Mouse (Mus musculus): ENCODE measurements around the gene Hemk1.

The Hemk1 gene

DNA sequence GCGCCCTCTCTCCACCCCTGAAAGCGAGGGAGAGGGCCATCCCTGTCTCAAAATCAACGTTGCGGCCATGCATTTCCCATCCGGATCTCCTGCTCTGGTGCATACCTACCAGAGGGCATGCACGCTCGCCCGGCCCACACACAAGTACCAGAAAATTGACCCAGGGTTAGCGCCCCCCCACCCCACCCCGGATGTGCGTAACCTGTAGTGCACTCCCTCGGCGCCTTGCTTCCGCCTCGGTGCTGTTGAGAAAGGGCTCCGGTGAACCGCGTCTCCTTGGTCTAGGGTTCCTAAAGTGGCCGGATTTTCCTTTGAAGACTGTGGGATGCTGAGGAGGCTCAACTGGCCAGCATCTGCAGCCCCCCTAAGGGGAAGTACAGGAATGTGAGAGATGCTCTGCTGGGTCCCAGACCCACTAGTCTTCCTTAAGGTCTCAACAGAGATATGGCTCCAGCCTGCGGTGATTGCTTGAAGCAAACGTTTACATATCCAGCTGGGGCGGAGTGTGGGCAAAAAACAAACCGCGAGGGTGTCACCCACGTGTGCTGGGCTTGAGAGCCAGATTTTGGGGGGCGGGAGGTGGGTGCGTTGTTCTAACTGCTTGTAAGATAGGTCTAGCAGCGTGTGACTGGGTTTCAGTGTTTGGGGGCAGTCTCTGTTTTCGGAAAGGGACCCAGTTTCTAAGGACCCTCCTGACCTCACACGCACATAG, at the start of gene Hemk1:
Gene Hemk1 (minus strand): TSS at position 179 of the 712 bp plus-strand sequence.
- in situ Hi-C loops (cut with MseI, MboI), result loop anchor here (5.0 to 10.0 kb wide), 3 partner anchors 41 to 94 kb away; partner anchors contain the start of gene Cish (in 1 of the 2)

DNA sequence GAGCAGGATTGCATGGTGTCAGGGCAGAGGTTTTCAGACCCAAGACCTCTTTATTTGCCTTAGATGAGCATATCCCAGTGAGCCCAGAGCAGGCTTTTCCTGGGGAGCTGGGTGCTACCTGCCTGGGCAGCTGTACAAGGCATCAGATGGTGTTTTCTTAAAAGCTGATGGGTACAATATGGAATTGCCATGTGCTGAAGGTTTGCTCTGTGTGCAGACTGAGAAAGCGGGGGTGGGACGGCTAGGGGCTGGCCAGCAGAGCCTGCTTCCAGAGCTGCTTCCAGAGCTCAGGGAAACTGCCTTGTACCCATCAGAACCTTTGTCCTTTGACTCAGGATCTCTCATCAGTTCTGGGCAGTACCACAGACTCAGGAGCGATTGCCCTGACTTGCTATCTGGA, 49.6 kb upstream of the Hemk1 start:
- in situ Hi-C loops (cut with MseI, MboI), result no loop called here

DNA sequence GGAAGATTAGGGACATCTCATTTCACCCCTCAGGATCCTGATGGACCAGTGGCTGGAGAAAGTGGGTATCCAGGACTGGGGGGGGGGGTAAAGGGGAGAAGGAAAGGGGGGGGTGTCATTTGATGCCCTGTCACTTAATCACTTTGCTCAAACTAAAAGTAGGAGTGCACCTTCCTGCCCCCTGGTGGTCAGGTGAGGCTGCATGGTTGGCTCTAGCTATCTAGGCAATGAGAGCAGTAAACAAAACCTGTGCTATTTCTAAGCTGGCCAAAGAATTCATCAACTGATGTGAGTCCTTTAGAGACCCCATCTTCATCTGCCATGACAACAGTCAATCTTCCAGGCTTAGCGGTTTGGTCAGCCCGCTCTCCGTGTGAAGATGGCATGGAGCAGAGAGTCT, 48.6 kb upstream of the Hemk1 start:
- in situ Hi-C loops (cut with MseI, MboI), result no loop called here

DNA sequence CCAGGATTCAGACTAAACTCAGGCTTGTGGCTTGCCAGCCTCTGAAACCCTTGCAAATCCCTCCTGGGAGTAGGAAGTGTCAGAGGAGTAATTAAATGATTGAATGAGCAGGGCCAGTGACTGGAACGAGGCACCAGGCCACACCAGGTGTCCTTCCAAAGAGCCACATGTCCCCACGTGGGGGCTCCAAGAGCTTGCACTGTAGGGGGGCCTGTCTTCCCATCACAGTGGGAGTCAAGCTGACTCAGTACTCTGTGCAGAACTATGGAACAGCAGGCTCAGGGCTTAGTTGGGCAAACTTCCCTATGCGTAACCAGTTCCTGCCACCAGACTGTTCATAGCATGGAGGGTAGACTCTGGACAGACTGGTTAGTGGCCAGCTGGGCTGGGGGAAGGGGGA, 46.2 kb upstream of the Hemk1 start:
- in situ Hi-C loops (cut with MseI, MboI), result no loop called here

DNA sequence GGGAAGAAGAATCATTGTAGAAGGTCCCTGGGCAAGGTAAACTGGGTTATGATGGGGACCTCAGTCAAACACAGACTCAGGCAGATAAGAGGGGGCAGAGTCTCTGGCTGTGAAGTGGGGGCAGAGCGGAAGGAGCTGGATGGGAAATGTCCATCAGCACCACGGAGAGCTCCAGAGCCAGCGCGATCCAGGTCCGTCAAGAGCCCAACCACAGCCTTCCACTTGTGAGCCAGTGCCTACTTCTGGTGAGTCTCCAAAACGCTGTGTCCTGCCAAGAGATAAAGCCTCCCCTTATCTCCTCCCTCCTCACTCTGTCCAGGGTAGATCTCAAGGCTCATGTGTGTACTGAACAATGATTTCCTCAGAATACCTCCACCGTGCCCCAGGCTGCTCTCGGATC, 43.6 kb upstream of the Hemk1 start:
- in situ Hi-C loops (cut with MseI, MboI), result no loop called here

DNA sequence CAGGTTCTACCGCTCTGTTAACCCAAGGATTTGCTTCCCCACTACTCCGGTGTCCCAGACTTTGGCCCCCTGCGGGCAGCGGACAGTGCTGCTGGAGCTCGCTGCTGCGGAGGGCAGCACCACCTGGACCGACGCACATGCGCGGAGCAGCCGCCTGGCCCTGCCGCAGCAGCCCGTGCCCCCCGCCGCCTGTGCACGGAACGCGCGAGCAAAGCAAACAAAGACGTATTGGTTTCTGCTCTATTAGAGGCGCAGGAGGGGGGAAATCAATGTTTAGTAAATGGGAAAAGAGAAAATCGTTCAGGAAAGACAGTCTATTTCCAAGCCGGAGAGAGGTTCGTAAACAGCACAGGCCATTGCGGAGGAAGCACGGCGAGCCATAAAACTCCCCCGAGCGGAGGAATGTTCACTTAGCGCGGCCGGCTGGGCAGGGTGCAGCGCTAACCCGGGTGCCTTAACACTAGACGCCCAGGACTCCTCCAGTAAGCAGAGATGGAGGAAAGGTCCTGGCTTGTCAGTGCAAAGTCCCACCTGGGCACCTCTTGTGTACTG, 39.9 kb upstream of the Hemk1 start:
- in situ Hi-C loops (cut with MseI, MboI), result no loop called here

DNA sequence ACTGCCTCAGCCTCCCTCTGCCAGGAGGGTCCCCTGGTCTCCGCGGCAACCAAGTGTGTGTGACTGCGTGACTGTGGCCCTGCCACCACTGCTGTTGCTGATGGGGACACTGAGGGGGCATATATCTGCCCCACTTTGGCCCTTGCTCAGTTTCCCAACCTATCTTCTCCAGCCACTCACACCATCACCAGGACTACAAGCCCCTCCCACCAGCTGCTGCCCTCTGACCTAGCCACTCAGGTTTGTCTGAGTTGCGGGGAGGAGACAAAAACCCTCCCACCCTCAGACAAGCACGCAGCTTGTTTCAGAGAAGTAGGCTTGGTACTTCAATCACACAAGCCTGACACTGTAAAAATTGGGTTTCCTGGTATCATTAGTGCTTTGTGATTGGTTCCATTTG, 37.3 kb upstream of the Hemk1 start:
- in situ Hi-C loops (cut with MseI, MboI), result no loop called here

DNA sequence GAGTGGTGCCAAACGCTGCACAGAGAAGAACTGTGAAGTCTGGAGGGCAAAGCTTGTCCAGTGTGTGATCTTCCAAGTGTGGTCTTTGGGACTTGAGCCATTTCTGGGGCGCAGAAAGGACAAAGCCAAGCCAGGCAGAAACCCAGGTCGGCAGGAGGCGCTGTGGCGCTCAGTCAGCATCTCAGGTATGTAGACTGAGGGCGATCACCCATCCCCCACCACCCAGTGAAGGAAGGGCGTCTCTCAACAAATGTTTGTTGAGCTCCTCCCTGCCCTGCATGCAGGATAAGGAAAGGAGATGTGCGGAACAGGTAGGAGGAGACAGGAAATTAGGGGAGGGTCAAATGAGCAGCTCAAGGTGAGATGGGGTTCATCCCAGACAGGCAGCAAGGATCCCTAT, 36.5 kb upstream of the Hemk1 start:
- in situ Hi-C loops (cut with MseI, MboI), result no loop called here

DNA sequence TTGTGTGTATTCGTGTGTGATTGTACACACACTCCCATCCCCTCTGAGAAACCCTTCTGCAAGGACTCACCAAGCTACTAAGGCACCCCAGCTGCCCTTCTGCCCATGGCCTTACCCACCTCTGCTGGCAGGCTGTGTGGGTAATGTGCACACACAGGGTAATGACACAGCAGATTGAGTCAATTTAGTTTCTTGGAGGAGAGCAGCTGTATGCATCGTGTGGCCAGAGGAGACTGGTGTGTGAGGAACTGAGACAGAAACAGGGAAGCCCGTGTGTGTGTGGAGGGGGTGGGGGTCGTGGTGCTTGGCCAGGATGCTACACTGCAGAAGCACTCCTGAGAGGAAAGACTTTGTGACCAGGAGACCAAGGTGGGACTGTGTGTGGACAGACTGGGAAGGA, 34.3 kb upstream of the Hemk1 start:
- in situ Hi-C loops (cut with MseI, MboI), result no loop called here

DNA sequence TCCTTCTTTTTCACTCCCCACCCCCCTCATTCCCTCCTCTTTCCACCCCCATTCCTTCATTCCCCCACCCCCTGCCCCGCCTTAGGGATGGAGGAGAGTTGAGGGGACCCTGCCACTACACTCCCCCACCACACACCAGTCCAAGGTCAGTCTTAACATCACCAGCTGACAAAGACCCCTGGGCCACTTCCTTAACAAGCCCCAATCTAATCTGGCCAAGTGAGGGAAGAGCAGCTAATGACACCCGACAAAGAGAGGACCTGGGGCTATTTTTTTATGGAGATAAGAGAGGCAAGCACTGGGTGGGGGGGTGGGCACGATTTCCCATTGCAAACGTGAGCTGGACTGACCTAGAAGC, 31.9 kb upstream of the Hemk1 start:
- in situ Hi-C loops (cut with MseI, MboI), result no loop called here

DNA sequence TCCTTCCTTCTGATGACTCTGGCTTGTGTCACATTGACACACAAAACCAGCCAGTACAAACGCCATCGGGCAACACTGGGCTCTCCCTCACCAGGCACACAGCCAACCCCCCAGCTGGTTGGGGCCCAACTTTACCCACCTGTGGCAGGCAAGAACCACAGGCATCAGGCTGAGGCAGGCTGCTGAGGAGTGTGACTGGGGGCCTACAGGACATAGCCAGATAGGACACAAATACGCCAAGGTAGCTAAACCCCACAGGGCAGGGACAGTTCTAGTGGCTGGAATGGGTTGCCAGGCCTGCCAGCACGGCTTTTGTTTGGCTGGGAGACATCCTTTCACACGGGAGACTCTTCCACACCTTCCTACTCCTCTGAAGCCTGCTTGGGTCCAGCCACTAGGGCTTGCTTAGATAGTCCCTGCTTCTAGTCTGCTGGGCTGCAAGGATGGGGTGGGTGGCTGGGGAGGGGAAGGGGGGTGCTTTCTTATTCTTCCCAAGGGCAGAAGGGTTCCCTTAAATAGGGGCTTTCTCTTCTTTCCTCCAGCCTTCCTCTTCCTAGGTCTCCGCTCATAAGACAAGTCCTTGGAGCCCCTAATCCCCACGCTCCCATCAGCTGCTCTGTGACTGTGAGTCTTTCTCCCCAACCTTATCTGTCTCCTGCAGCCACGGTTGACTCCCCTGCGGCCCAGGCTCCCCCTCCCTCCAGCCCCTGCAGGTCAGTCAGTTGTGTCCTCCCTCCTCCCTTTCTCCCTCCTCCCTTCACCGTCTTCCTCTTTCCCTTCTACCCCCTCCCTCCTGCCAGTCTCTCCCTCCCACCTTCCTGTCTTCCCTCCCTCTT, 31.3 kb upstream of the Hemk1 start:
- in situ Hi-C loops (cut with MseI, MboI), result loop anchor here (5.0 to 10.0 kb wide), 2 partner anchors 95 to 143 kb away; no protein-coding TSS in a partner anchor

DNA sequence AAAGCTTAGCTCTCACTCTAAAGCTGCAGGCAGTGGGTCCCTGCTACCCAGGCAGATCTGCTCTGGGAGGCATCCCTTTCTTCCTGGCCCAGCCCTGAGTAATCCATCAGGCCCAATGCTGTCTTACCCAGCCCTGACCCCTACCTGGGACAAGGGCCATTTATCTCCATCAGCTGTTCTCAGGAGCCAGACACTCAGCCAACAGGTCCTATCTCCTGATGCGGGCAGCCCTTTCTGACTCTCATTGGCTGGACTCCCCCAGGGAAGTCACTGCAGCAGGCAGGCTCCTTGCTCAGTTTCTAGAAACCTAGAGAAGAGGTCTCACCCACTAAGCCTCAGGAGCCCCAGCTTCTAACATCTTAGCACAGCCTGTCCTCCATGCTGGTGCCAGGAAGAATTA, 30.2 kb upstream of the Hemk1 start:
- in situ Hi-C loops (cut with MseI, MboI), result loop anchor here (5.0 to 10.0 kb wide), 2 partner anchors 96 to 144 kb away; no protein-coding TSS in a partner anchor

DNA sequence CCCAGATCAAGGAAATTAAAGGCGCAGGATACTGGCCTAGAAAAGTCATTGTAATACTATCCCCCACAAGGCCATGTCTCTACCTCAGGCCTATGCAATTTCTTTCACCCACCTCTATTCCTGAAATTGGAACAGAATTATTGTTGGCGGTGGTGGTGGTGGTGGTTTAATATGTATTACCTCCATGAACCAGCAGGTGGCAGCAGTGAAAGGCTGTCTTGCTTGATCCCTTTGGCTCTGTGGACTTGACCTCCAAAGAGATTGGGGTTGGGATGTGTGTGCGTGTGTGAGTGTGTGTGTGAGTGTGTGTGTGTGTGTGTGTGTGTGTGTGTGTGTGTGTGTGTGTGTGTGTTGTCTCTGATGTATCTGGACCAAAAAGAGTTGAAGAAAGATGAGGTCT, 28.5 kb upstream of the Hemk1 start:
- in situ Hi-C loops (cut with MseI, MboI), result loop anchor here (5.0 to 10.0 kb wide), 2 partner anchors 98 to 146 kb away; no protein-coding TSS in a partner anchor

DNA sequence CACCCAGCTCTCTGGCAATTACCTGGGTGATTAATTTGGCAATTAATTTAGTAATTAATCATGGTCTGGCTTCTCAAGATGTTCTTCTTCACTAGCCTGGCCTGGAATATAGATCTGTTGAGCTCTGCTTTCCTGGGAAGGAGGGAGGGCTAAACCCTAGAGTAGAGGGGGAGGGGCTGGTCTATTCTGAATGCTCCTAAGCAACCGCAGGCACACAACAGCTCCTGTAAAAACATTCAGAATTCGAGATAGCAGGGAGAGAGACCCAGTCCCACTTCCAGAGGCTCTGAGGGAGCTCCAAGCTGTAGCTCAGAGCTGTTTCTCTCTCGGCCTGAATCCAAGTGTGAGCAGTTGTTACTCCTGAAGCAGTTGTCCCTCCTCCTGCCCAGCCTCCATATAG, 22.8 kb upstream of the Hemk1 start:
- in situ Hi-C loops (cut with MseI, MboI), result loop anchor here in 1 of 2 experiments (10.0 kb wide), 1 partner anchor 104 kb away; no protein-coding TSS in a partner anchor

DNA sequence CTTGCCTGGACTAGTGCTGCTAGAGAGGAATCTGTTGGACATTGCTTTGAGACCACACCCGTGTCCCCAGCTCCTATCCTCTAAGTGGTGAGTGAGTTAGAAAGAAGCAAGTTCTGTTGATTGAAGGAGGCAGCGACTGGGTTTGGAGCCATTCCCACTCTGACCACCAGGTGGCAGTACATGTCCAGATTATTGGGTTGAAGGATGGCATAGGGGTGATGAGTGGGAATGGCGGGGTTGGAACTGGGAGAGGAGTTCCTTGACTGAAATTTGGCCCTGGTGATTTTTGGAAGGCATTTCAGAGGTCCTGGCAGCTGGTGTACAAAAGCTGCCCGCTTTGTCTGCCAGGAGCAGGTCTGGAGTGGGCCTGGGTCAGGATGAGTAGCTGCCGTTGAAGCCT, 19.5 kb upstream of the Hemk1 start:
- in situ Hi-C loops (cut with MseI, MboI), result loop anchor here in 1 of 2 experiments (5.0 kb wide), 1 partner anchor 155 kb away; no protein-coding TSS in a partner anchor

DNA sequence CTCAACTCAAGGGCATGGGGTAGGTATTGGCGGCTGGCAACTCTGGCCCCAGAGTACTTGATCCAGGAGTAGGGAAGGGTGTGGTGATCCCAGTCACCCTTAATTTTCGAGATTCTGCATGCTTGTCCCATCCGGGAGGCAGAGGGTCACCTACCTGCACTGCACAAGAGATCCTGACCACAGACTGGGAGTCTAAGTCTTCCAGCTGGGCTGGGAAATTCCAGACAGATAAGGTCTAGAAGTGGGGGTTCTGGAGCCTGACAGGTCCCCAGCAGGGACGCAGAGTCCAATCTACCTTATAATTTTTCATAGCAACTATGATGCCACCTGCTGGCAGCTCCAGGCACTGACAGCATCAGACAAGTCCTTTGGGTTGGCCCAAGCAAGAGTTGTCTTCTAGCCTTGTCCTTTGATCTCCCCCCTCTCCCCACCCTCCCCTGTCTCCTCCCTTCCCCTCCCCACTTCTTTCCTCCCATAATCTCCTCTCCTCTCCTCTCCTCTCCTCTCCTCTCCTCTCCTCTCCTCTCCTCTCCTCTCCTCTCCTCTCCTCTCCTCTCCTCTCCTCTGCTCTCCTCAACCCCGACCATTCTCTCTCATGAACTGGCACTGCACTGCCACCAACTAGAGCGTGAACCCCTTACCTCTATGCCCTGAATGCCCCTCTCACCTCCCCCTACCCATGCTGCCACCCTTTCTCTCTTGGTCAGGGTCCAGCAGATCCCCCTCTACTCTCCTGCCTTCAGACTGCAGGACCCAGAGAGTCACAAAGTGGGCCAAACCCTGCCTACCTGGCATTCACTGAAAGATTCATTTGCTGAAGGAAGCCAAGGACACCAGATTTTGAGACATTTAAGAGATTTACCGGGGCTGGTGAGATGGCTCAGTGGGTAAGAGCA, 18.0 kb upstream of the Hemk1 start:
- in situ Hi-C loops (cut with MseI, MboI), result loop anchor here in 1 of 2 experiments (5.0 kb wide), 1 partner anchor 156 kb away; no protein-coding TSS in a partner anchor

DNA sequence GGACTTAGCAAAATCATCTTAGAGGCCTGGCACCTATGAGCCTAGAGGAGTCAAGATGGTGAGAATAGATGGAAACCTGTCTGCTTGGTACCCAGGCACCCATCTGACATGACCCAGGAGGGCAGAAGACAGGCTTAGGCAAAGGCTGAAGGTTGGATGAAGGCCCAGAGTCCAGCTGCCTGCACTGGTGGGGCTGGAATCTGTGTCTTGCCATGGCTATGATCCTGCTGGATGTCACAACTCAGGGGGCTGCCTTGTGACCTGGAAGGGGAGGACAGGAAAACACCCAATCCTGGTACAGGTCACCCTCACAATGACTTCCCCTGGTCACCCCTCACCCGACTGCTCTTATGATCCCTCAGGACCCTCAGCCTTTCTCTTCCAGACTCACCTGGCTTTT, 16.7 kb upstream of the Hemk1 start:
- in situ Hi-C loops (cut with MseI, MboI), result loop anchor here in 1 of 2 experiments (5.0 kb wide), 1 partner anchor 157 kb away; no protein-coding TSS in a partner anchor

DNA sequence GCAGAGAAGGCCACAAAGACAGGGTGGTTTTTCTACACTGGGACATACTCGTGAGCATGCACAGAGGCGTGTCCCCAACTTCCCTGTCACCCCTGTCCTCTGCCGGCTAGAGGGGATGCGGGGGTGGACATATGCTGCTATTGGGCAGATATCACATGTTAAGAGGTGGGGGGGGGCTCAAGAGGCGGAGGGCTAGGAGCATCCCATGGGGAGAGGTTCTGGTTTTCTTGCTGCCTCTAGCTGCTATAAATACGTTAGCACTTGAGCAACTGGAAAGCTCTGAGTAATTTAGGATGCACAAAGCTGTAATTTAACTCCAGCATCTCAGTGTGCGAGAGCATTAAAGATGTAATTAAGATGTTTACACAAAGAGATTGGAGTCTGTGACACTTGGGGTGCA, 11.2 kb upstream of the Hemk1 start:
- in situ Hi-C loops (cut with MseI, MboI), result no loop called here

DNA sequence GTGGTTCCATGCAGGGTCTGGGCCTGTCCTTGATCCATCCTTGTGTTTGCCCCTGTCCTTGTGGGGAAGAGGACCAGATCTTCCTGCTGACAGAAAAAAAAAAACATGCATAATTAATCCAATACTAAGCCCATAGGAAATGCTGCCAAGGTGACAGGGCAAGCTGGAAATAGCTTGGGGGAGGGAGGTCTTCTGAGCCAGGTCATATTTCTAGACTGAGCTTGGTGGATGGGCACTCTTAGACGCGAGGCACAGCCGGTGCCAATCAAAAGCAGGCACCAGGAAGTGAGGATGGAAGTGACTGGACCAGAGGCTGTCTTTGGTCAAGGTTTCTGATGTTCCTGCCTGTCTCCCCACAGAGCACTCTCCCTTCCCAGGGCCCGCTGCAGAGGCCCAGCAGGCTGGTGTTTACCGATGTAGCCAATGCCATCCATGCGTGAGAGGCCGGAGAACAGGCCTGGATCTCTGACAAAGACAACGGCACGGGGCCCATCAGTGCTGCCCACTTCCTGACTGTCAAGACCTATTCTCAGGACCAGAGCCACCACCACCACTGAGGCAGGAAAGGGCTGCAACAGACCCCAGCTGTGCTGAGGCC, 9.5 kb upstream of the Hemk1 start:
- in situ Hi-C loops (cut with MseI, MboI), result no loop called here

DNA sequence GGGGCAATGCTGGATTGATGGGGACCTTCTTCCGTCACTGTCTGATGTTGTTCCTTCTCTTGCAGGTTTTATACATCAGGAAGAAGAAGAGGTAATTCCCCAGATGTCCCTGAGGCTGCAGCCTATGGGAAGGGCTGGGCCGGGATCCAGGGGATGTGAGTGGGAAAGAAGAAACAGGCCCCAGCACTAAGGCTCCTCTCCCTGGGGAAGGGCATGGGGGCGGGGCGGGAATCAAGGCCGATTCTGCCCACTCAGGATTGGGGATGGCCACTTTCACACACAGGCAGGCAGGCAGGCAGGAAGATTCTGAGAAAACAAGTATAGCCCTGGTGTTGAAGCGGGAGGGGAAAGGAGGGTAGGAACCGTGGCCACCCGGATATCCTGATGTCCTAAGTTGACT, 7.9 kb upstream of the Hemk1 start:
- in situ Hi-C loops (cut with MseI, MboI), result no loop called here

DNA sequence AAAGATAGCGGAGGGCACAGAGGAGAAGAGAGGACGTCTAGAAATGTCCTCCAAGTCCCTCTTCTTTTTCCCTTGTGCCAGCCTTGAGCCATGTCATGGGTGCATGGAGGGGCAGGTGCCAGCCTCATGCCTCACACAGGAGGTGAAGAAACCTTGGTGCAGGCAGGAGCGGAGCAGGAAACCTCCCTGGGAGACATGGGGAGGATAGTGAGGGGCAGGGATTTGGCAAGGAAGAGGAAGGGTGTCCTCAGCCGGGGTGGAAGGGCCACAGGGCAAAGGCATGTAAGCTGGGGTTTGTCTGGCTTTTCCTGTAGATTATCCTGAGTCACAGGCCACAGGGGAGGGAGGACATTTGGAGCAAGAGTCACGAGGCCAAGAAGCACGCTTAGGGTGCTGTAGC, 5.9 kb upstream of the Hemk1 start:
- in situ Hi-C loops (cut with MseI, MboI), result no loop called here
